Mouse (Mus musculus): Measurements from ENCODE around the gene Hoxd9.

Hoxd9 gene

DNA sequence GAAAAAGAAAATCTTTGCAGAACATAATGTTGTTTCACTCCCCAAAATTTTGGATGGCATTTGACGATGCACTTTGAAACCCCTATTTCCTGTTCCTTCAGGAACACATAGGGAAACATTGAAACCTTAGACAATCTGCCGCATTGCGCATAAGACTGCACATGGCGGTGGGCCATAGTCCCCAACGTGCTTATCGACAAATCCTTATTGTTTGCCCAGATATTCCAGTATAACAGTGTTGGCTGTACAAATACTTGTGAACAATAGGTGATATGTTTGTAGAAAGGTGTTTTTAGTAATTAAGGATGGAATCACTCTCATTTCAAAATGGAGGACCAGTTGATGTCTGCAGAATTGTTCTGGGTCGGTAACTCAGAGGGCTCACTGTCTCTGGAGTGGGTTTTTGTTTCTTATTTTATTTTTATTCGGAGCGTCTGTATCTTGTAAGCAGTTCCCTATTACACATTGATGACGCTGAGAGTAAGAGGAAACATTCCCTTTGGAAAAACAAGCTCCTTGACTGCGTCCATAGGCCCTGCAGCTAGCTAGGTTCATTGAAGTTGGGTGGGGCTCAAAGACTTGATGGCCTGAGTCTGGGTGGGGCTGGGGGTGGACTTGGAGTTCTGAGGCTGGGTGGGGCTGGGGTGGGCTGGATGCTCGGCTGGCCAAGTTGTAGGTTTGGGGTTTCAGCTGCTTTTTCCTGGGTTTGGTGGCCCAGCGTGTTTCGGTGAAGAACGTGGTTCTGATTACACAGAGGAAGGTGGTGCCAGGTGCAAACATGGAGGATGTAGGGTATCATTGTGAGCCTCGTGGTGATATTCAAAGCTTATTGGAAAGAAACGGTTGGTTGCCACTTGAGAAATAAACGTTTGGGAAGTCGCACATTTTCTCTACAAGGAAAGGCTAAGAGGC is 16.0 kb downstream of the Hoxd9 start:
- no peak for DNase-seq (ENCODE audit: inconsistent ontology term)

DNA sequence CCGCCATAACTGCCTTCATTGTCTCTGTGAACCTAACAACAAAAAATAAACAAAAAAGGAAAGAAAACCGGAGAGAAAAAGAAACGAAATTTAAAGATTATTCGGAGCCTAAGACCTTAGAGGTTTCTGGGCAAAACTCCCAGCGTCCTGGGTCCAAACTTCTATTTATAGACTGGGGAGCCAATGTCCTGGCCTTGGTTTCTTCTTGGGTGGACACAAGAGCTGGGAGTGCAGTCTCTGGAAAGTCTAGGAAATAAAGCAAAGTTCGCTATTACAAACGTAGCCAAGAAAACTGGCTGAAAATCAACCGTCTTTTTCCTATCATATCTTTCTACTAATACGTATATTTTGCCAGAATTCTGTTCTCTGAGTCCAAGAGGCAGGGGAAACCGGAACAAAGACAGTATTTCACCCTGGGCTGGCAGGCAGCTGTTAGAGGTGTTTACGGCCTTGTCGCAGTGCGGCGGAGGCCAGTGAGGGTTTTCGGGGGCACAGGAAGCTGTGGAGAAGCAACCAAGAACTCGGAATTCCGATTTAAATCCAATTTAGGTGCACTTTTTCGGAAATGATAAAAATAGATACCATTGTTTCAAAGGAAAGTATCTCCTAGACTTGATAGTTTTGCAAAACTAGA is 16.7 kb downstream of the Hoxd9 start:
- no peak for DNase-seq (ENCODE audit: inconsistent ontology term)

DNA sequence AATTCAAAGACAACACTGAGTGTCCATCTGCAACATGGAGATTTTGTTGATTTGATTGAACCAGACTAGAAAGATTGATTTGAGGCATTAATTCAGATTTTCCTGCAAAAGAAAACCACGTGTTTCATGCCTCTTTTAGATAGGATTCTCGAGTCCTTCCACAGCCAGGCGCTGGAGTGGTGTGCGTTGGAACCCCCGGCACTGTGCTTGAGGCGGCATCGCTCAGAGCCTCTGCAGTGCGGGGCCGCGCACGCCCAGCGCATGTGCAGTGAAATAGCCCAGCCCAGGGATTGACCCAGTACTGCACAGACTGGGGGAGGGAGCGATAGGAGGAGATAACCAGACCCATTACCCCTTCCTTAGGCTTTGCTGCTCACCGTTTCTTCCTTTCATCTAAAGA is 17.4 kb downstream of the Hoxd9 start:
- no peak for DNase-seq (ENCODE audit: inconsistent ontology term)

GRCm38 (mm10) chr2:74715504-74716241 is 18.1 kb downstream of the Hoxd9 start:
- DNase-seq (ENCODE audit: inconsistent ontology term), result peak; percentile 79

DNA sequence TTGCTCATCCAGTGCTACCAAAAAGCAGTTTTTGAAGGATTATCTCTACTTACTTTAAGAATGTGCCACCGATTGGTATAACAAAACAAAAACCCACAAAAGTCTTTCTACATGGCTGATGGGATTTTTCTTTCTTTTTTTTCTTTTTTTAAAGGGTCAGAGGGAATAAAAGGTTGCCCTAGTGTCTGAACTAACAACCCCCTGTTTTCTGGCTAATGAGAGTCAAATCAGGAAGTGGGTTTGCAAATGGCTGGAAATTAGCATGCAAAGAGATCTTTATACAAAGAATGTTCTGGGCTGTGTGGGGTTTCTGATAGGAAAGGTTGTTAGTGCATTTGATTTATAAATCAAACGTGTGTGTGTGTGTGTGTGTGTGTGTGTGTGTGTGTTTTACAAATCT is 22.9 kb downstream of the Hoxd9 start:
- no peak for DNase-seq (ENCODE audit: inconsistent ontology term)

DNA sequence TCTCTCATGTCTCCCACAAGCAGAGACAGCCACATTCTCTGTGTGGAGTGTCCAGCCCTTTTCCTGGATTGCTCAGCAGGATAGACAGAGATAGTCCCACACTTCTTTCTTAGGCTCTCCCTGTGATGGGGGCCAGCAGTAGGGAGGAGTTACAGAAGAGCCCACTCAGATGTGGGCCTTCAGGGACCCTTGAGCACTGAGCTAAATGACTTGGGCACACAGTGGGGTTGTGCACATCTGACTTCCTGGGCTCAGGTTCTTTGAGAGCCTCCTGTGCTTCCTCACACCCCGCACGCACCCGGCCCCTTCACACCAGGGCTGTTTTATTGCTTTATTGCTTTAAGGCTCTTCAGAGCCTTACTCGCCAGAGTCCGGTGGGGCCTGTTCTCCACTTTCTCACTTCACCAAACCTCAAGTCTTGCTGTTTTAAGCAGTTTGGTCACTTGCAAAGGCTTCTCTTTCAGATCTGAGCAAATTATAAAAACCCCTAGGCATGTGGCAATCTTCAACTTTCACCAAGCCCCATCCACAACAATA is 23.5 kb downstream of the Hoxd9 start:
- no peak for DNase-seq (ENCODE audit: inconsistent ontology term)

GRCm38 (mm10) chr2:74721882-74722281 is 24.4 kb downstream of the Hoxd9 start:
- DNase-seq (ENCODE audit: inconsistent ontology term), result no peak

GRCm38 (mm10) chr2:74722949-74723348 is 25.4 kb downstream of the Hoxd9 start:
- DNase-seq (ENCODE audit: inconsistent ontology term), result no peak

- DNase-seq (ENCODE audit: inconsistent ontology term), result no peak
Measured at GRCm38 (mm10) chr2:74724244-74725015, 26.9 kb downstream of the Hoxd9 start.

DNA sequence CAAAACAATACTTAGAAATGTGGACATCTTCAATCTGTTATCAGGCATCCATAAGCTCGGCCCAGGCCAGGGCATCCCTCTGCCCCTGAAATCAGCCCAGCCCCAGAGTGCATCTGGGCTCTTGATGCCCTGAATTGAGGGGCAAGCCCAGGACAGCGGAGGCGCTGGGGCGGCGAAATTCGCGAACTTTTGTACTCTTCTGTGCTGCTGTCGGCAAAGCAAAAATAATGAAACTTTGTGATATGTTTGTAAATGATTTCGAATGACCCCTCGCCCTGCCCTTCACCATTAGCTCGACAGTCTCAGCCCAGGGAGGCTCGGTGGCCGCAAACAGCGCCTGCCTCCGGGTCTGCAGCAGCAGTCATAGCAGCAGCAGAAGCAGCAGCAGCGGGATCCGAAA is 27.6 kb downstream of the Hoxd9 start:
- DNase-seq (ENCODE audit: inconsistent ontology term), result no peak

DNA sequence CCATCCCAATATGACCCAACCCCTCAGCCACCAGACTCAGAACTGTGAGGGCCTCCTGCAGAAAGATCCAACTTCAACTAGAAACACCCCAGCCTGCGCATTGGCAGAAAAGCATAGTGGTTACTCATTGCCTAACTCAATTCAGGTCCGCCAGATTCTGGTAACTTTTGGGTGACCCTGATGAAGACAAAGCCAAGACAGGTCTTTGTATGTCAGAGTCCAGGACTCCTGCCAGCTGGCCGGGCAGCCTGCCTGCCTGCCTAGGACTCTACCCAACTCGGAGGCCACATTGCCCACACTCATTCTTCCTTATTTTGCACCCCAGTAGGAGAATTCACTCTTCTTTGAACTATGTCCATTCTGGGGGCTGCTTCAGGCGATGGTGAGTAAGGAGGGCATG is 29.0 kb downstream of the Hoxd9 start, which contains the start of gene Gm28230:
Gm28230 (plus strand) TSS at position 178 of the 400 bp plus-strand sequence.
- no peak for DNase-seq (ENCODE audit: inconsistent ontology term)

DNA sequence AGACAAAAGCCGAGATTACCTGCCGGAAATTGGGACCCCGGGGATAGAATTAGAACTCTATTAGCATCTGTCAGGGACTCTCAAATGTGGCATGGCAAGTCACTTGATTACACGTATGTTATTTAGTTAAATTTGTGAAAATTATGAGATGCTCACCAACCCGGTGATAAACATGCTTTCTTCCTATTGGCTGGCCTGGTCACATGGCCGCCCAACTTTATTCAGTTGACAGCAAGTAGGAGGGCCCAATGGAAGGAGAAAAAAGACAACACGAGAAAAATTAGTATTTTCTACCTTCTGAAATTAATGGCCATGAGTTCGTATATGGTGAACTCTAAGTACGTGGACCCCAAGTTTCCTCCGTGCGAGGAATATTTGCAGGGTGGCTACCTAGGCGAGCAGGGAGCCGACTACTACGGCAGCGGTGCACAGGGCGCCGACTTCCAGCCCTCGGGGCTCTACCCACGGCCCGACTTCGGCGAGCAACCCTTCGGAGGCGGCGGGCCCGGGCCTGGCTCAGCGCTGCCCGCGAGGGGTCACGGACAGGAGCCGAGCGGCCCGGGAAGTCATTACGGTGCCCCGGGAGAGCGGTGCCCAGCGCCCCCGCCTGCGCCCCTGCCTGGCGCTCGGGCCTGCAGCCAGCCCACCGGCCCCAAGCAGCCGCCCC is 29.6 kb downstream of the Hoxd9 start:
- no peak for DNase-seq (ENCODE audit: inconsistent ontology term)

DNA sequence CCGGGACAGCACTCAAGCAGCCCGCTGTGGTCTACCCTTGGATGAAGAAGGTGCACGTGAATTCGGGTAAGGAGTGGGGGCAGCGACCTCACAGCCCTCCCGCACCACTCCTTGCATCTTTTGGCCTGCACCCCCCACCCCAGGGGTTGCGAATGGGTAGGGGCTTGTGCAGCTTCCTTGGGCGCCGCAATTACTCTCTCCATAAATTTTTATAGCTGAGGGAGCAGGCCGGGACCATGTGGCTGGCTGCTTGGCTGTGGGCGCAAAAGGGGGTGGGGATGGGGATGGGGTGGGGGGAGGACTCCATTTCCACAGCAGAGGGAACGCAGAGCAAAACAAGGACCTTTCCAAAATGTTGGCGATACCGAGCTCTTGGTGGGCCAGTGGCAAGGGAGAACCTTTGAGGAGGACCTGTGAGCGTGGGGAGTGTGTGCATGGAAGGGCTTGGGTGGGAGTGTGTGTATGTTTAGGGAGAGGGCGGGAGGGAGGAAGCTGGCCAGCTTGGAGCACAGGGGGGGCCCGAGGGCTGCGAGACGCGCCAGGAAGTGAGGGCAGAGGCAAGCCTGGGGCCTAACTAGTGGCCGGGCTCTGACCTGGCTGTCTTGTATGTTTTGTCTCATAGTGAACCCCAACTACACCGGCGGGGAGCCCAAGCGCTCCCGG is 30.2 kb downstream of the Hoxd9 start:
- DNase-seq (ENCODE audit: inconsistent ontology term), result no peak

GRCm38 (mm10) chr2:74728303-74728680 is 30.8 kb downstream of the Hoxd9 start:
- no peak for DNase-seq (ENCODE audit: inconsistent ontology term)

DNA sequence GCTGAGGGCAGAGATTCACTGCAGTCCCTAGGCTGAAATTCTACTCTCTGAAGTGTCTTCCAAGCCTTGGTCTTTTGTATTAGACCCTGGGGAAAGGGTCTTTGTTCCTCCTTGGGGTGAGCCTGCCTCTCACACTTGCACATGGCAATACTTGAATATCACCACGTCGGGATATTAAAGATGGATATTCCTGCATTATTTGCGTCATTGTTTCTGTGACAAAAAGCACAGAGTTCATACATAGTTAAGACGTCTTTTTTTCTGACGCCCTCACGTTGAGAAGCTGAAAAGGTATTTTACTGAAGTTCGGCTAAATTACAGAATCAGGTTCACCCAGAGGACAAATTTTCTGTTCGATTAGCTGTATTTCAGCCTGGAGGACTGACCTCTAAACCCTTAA is 32.8 kb downstream of the Hoxd9 start:
- no peak for DNase-seq (ENCODE audit: inconsistent ontology term)

DNA sequence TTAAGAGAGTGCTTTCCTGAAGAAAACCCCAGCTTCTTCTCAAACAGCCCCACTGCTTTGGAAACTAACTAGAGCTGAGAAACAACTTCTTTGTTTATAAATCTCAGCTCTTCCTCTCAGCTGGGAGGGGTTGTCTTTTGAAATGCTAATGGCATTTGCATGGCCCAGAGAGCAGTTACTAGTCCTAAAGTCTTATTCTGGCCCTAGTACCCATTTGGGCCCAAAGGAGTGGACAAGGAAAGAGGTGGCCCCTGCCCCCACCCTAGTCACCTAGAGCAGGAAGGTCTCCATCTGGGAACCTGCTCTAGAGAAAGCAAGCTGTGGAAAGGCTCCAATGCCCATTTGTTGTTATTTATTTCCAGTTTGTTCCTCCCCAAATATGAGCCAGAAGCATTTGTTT is 33.5 kb downstream of the Hoxd9 start:
- no peak for DNase-seq (ENCODE audit: inconsistent ontology term)

DNA sequence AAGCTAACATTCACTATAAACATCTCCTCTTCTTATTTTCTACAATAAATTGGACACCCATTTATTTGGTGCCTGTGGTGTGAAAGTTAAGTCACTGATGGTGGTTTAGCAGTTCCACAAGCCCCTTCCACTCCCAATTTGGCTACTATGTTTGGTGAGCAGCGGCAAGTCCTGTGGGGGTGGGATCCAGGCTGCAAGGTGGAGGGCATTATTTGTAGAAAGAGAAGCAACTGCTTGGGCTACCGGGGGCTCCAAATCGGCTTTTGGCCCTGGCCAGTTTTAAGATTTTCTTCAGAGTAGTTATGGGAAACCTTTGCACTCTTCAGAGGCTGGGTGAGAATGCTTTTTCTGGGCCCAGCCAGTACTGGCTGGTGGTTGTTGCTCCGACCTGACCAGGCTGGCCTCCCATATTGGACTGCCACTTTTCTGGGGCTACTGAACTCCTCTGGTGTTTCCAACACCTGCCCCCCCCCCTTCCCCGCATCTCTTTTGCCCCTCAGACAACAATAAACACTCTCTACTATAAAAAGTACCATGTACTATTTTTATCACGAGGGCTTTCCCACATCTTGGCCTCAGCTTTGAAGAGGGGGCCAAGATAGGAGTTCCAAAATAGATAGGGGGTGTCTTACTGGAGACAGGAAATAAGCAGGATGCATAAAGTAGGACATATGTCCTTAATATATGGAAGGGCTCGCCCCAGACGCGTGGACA is 34.4 kb downstream of the Hoxd9 start:
- no peak for DNase-seq (ENCODE audit: inconsistent ontology term)

- DNase-seq (ENCODE audit: inconsistent ontology term), result no peak
Measured at GRCm38 (mm10) chr2:74732513-74733316, 35.2 kb downstream of the Hoxd9 start.

DNA sequence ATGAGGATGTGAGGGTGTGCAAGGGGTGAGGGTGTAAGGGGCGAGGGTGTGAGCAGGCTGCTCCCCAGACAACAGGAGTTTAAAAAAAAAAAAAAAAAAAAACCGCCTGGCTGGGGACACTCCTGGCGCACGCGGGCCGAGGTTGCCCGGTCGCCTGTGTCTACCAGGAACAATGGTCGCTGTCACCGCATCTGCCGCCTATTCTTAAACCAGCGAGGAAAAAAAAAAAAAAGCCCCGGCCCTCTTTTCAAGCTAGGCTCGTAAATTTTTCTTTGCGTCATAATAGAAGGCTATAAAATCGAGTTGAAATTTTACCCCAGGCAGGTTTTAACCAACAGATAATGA is 35.8 kb downstream of the Hoxd9 start:
- no peak for DNase-seq (ENCODE audit: inconsistent ontology term)
